Mouse (Mus musculus): Measurements from ENCODE around the gene Adam17.
A peak's percentile ranks its signal among the peaks of the same experiment; 100 is the strongest.

Gene Adam17

GRCm38 (mm10) chr12:21312201-21312600, 61.2 kb downstream of the Adam17 start:
- no peak for DNase-seq (ENCODE audit: low spot score in 2 of 2)

DNA sequence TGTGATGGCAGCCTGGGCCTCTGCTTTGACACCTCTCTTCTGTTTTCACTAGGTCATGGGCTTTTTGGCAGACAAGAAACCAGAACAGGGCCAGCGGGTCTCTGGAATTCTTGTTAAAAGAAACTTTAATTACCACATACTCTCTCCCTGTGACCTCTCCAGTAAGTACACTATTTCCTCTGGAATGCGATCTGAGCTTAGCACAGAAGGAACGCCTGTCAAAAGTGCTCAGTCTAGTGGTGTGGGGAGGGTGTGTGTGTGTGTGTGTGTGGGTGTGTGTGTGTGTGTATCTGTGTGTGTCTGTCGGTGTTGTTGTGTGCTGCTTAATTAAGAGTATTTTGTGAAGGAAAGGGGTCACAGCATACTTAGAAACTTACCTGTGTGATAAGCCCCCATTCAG, 66.7 kb downstream of the Adam17 start:
- no peak for DNase-seq (ENCODE audit: low spot score in 2 of 2)

GRCm38 (mm10) chr12:21305741-21306140, 67.7 kb downstream of the Adam17 start:
- no peak for DNase-seq (ENCODE audit: low spot score in 2 of 2)

DNA sequence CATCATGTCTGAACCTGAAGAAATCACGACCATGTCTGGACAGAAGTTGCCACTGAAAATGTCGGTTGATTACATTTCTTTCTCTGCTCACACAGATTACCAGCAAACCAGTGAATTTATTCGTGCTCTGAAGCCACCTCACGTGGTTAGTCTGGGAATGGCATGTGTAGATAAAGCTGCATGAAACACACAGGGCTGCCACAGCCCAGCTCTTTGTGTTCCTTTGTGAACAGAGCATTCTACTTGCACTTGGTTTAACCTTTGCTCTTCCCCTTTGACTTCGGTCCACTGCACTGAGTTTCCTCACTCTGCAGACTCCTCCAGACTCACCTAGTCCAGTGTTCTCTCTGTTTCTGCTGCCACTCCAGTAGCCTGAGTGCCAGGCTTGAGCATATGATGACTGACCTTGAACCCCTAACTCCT, 71.1 kb downstream of the Adam17 start:
- no peak for DNase-seq (ENCODE audit: low spot score in 2 of 2)

DNA sequence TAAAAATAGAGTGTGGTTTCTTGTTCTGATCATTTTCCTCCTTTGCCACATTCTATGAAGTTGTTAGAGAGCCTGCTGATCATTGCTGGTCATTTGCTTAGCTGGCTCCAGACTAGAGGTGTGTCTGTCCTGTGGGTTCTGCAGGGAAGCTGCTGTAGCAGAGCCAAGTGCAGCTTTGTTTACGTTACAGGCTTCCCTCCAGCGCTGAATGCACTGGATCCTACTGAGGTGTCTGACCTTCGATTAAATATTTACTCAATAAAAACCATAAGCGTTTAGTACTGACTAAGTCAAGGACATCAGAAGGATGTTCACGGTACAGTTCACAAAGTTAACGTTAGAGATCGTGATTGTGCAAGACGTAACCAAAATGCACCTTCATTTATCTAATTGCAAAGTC, 71.5 kb downstream of the Adam17 start:
- DNase-seq (ENCODE audit: low spot score in 2 of 2): no peak

DNA sequence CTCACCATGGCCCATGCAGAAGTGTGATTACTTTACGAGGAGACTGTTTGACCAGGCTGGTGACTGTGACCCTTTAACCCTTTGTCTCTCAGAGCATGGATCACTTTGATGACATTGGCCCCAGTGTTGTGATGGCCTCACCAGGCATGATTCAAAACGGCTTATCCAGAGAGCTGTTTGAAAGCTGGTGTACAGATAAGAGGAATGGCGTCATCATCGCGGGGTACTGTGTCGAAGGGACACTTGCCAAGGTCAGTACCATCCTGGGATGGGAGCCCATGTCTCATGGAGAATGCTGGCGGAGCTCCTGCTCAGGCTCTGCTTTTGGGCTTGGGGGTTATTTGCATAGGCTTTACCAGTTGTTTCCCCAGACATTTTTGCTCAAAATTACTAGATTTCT, 72.1 kb downstream of the Adam17 start:
- no peak for DNase-seq (ENCODE audit: low spot score in 2 of 2)

- DNase-seq (ENCODE audit: low spot score in 2 of 2): no peak
Observed at GRCm38 (mm10) chr12:21298856-21299255, 74.6 kb downstream of the Adam17 start.

- no peak for DNase-seq (ENCODE audit: low spot score in 2 of 2)
Observed at GRCm38 (mm10) chr12:21289651-21290050, 83.8 kb downstream of the Adam17 start.

GRCm38 (mm10) chr12:21288716-21289395, 84.6 kb downstream of the Adam17 start:
- DNase-seq (ENCODE audit: low spot score in 2 of 2): no peak

DNA sequence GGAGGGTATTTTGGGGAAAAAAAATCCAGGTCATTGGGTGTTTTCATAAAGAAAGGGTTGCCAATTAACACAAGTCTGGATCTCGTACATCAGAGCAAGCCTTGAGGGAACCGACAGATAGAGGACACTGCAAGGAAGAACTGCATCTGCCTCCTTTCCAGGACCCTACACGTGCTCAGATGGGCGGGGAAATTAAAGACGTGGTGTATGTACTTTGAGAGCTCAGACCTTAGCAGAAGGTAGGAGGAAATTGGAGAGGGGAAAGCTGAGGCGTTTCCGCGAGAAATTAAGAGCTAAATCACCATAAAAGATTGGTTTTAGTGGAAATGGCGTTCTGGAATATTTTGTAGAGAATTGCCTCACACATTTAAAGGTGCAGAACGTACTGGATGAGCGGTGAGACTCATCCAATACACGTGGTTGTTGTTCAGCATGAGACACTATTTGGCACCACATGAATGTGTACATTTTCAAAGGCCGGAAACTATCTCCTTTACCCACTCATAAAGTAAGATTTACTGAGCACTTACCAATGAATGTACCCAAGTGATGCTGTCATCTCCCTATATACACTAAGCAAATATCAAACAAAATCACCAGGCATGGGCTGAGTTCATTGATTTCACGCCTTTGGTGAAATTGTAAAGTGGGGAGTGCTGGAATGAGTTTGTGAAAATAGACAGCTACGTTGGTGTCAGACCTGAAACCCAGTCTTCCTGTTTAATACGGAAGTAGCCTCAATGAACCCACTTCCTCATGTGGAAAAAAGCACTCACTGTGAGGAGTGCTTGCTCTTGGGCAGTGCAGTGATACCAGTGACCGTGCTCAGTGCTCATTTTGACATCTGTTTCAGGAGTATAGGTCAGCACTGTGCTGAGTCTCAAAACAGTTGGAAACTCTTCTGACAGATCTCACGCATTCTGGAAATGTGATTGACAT, 86.5 kb downstream of the Adam17 start:
- peak in 1 of 2 experiments; percentile 26 for DNase-seq (ENCODE audit: low spot score in 2 of 2)

DNA sequence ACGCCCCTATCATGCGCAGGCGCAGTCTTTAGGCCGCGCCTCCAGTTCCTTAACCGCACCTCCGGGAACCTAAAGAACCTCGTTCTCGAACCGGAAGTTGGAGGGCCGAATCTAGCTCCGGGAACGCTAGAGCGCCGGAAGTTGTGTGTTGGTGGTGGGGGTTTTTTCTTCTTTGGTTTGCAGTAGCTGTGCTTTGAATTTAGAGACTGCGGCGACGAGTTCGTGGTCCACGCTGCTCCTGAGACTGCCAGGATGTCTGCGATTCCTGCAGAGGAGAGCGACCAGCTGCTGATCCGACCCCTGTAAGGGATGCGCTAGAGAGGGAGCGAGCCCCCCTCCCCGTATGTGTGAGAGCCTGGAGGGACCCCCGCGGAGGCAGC, 87.2 kb downstream of the Adam17 start, which contains the start of gene Itgb1bp1:
Gene Itgb1bp1, minus strand, starts transcription at position 42 of the 380 bp plus-strand sequence.
- DNase-seq (ENCODE audit: low spot score in 2 of 2): peak; percentile 99

DNA sequence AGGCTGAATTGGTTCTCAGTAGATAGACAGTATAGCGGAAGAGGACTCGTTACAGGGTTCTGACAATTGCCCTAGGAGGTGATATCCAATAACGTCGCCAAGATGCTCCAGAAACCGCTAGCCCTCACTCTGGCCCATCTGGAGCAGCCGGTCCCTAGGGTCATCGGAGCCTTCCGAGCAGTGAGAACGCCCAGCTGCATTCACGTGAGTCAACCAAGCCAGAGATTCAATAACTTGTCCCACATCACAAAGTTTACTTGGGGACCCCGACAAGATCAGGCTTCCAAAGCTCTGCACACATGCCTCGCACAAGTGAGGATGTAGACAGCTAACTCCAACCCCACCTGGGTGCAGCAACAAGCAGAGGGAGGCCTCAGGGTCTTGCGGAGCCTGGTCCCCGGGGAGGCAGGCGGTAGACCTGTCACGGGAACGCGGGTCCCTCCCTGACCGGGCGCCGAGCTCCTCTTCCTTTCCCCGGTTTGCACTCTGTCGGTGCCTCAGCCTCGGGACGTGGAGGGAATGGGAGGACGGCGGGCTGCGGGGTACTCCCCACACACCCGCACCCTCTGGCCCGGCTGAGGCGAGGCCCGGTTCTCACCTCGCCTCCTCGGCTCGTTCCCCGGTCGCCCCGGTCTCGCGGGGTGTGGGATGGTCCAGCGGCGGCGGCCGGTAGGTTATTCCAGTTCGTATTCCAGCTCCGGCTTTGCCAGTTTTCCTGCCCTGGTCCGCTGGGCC, 87.8 kb downstream of the Adam17 start:
- DNase-seq (ENCODE audit: low spot score in 2 of 2): no peak

- no peak for DNase-seq (ENCODE audit: low spot score in 2 of 2)
Observed at GRCm38 (mm10) chr12:21284761-21285441, 88.5 kb downstream of the Adam17 start, which contains the start of gene Cpsf3. TSS of gene Cpsf3 (plus strand) at chr12:21285391.

DNA sequence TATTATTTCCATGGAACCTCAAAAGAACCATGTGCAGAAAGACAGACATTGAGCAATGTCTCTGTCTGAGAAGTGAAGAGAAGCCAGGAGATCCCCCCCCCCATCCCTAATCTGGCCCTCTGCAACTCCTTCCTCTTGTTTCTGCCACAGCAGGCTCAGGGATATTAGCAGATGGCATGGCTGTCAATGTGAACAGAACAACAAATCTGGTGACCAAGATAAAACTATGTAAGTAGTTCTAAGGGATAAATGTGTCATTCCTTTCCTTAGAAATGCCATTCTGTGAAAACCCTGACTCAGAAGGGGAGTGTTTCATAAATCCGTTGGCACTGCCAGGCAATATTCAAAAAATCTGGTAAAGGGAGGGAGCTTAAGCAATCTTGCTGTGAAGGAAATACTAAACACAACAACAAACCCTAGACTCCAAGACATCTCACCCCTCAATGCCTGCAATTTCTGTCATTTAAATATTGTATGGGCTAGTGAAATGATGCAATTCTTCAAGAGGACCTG, 96.0 kb downstream of the Adam17 start:
- DNase-seq (ENCODE audit: low spot score in 2 of 2): no peak

GRCm38 (mm10) chr12:21274446-21274845, 99.0 kb downstream of the Adam17 start:
- DNase-seq (ENCODE audit: low spot score in 2 of 2): no peak
